Mouse (Mus musculus) kidney, postnatal 0 days (tissue): ENCODE data around the gene 6330409D20Rik. TPM values are rescaled to one million over a fixed set of nuclear protein-coding genes. Genes with fewer than 3 reads are reported as not detected.

ENCODE experiments used
- ATAC-seq: fragments of 200-750 bp; cut with Nextera tagmentation; replicated peaks from 2 replicates; pipeline ENCODE4 v1.8.0; 2017; ENCODE audit warnings: low read depth, moderate number of reproducible peaks, moderate TSS enrichment, moderate library complexity; ENCODE audit not compliant: low FRiP score
- DNase-seq: peaks from one replicate; pipeline ENCODE4 v3.0.0-alpha.2; 2016; ENCODE audit warnings: low spot score
- H3K27ac ChIP-seq: fragments of 300-500 bp; sonication (generic); 2 replicates; pipeline ENCODE4 v1.5.1; 2014; ENCODE audit warnings: mild to moderate bottlenecking
- H3K27me3 ChIP-seq: fragments of 300-500 bp; sonication (generic); 2 replicates; pipeline ENCODE4 v1.6.1; 2014; ENCODE audit warnings: low read length, mixed read lengths; ENCODE audit not compliant: insufficient read depth
- H3K36me3 ChIP-seq: fragments of 300-500 bp; sonication (generic); 2 replicates; pipeline ENCODE4 v1.6.1; 2014; ENCODE audit warnings: low read length, mixed read lengths; ENCODE audit not compliant: insufficient read depth
- H3K4me1 ChIP-seq: fragments of 300-500 bp; sonication (generic); replicated peaks from 2 replicates; pipeline ENCODE4 v1.6.1; 2014; ENCODE audit warnings: antibody characterized with exemption, low read length, mixed read lengths; ENCODE audit not compliant: insufficient read depth
- H3K4me2 ChIP-seq: fragments of 300-500 bp; sonication (generic); 2 replicates; pipeline ENCODE4 v1.6.1; 2014; ENCODE audit warnings: mild to moderate bottlenecking, low read length, moderate library complexity, mixed read lengths
- H3K4me3 ChIP-seq: fragments of 300-500 bp; sonication (generic); replicated peaks from 2 replicates; pipeline ENCODE4 v1.5.1; 2014; ENCODE audit warnings: low read depth, low read length
- H3K9ac ChIP-seq: fragments of 300-500 bp; sonication (generic); 2 replicates; pipeline ENCODE4 v1.6.1; 2014; ENCODE audit warnings: low read depth, low read length
- H3K9me3 ChIP-seq: fragments of 300-500 bp; sonication (generic); replicated peaks from 2 replicates; pipeline ENCODE4 v1.6.1; 2016; ENCODE audit warnings: low read length, inconsistent platforms, mixed read lengths
- CTCF ChIP-seq: IDR thresholded peaks from 2 replicates; pipeline ENCODE4 v1.5.1; 2016; ENCODE audit warnings: antibody characterized with exemption, low read depth, mild to moderate bottlenecking, moderate library complexity
- WGBS: fragments of 180-500 bp; shearing (Covaris S2); extraction: QIAGEN DNeasy Blood & Tissue Kit; methylation state at CpG from one replicate; pipeline ENCODE4 v1.1.7; 2014; 5-methylcytosine and 5-hydroxymethylcytosine counted together
- microRNA counts: library from miRNA; unstranded; fragments of <30 nt; microRNA quantifications from one replicate; lab custom pipeline; 2015
- microRNA-seq: library from miRNA; unstranded; fragments of <30 nt; microRNA quantifications from one replicate; pipeline ENCODE4, GENCODE M21; 2016
- polyA plus RNA-seq: library from polyadenylated mRNA; unstranded; fragments of >200 nt; fragmentation: Nextera tagmentation; extraction: Ambion mirVana; gene quantifications from 2 replicates; pipeline ENCODE4 v1.2.1, GENCODE M21; 2015

Gene 6330409D20Rik
- polyA plus RNA-seq, 1 experiment from 2014 or later = not detected

- Histone ChIP-seq H3K9ac (no peak overlapping the region), H3K4me2 (no peak overlapping the region), H3K4me3 (no peak overlapping the region), H3K27me3 (no peaks in the 10 kb centered on the region), H3K4me1 (no peaks in the 10 kb centered on the region), H3K36me3 (peaks cover 58% of the 10 kb centered on the region), H3K9me3 (no peaks in the 10 kb centered on the region), H3K27ac (no peak overlapping the region)
- ATAC-seq (no peak), DNase-seq (no peak)
- WGBS = 86% methylated on average over 15 of the region's 15 CpGs
- TF ChIP-seq CTCF = no peak
These were observed 56.0 kb downstream of the 6330409D20Rik start for GRCm38 (mm10) chr2:32684681-32685428.

GRCm38 (mm10) chr2:32683701-32684100 lies 57.1 kb downstream of the 6330409D20Rik start:
- H3K36me3 ChIP-seq = peaks cover 58% of the 10 kb centered on the region
- no peaks in the 10 kb centered on the region for H3K9me3 ChIP-seq
- H3K4me2 ChIP-seq = no peak overlapping the region
- H3K27ac ChIP-seq = no peak overlapping the region
- no peaks in the 10 kb centered on the region for H3K4me1 ChIP-seq
- ATAC-seq (no peak), DNase-seq (no peak)
- 84% methylated on average over 10 of the region's 10 CpGs for WGBS
- H3K9ac ChIP-seq = no peak overlapping the region
- no peaks in the 10 kb centered on the region for H3K27me3 ChIP-seq
- no peak overlapping the region for H3K4me3 ChIP-seq
- no peak for TF ChIP-seq CTCF

- no peaks in the 10 kb centered on the region for H3K9me3 ChIP-seq
- no peak overlapping the region for H3K4me3 ChIP-seq
- H3K4me2 ChIP-seq = no peak overlapping the region
- peaks cover 60% of the 10 kb centered on the region for H3K36me3 ChIP-seq
- ATAC-seq = no peak
- H3K9ac ChIP-seq = no peak overlapping the region
- H3K4me1 ChIP-seq = no peaks in the 10 kb centered on the region
- TF ChIP-seq CTCF = no peak
- H3K27me3 ChIP-seq = no peaks in the 10 kb centered on the region
- WGBS = 76% methylated on average over 14 of the region's 14 CpGs
- DNase-seq = no peak
- H3K27ac ChIP-seq = no peak overlapping the region
These were observed 57.9 kb downstream of the 6330409D20Rik start for GRCm38 (mm10) chr2:32682721-32683417.

MicroRNAs within 50 kb of the gene (microRNA counts, 519-probe panel; counts per million panel counts)
- 330 counts per million, percentile 68 among the panel's probes with 10 or more counts for microRNA mmu-miR-2861 (lab: Ali Mortazavi, UCI)

Small RNA genes lying within 50 kb of the gene (microRNA-seq; reads per million reads assigned to microRNA genes)
- gene Mir2861 (not detected), gene Mir3960 (not detected), gene Mir8093 (not detected)

Other genes with a start within 250 kb of the 6330409D20Rik start
- gene Fam102a, start 205.7 kb downstream of the 6330409D20Rik start, polyA plus RNA-seq = 13.9 and 16.9 TPM in 2 replicates
- gene Dpm2, start 170.2 kb downstream of the 6330409D20Rik start, polyA plus RNA-seq = 105 and 110 TPM in 2 replicates
- 0.42 and 0.61 TPM in 2 replicates for gene Pip5kl1, start 166.2 kb downstream of the 6330409D20Rik start, polyA plus RNA-seq
- gene 9430097D07Rik, start 165.3 kb downstream of the 6330409D20Rik start, polyA plus RNA-seq = 0.08 TPM in 1 of 2 replicates, not detected in the other
- gene St6galnac4, start 153.9 kb downstream of the 6330409D20Rik start, polyA plus RNA-seq = 15.8 and 18.1 TPM in 2 replicates
- 13.7 and 15.3 TPM in 2 replicates for gene St6galnac6, start 141.3 kb downstream of the 6330409D20Rik start, polyA plus RNA-seq
- gene Ak1, start 119.3 kb downstream of the 6330409D20Rik start, polyA plus RNA-seq = 38.7 and 41.6 TPM in 2 replicates
- gene Eng, start 94.4 kb downstream of the 6330409D20Rik start, polyA plus RNA-seq = 71.6 and 76.3 TPM in 2 replicates
- 36.1 and 36.2 TPM in 2 replicates for gene Fpgs, start 36.9 kb downstream of the 6330409D20Rik start, polyA plus RNA-seq
- 87.4 and 90.6 TPM in 2 replicates for gene Cdk9, start 27.9 kb downstream of the 6330409D20Rik start, polyA plus RNA-seq
- gene Sh2d3c, start 20.0 kb downstream of the 6330409D20Rik start, polyA plus RNA-seq = 31.1 and 31.3 TPM in 2 replicates
- 74.9 and 79.4 TPM in 2 replicates for gene Tor2a, start 16.2 kb upstream of the 6330409D20Rik start, polyA plus RNA-seq
- 0.13 and 0.18 TPM in 2 replicates for gene Ttc16, start 34.6 kb upstream of the 6330409D20Rik start, polyA plus RNA-seq
- 7.0 and 7.8 TPM in 2 replicates for gene Ptrh1, start 34.8 kb upstream of the 6330409D20Rik start, polyA plus RNA-seq
- 0.45 and 0.48 TPM in 2 replicates for gene Cfap157, start 43.4 kb upstream of the 6330409D20Rik start, polyA plus RNA-seq
- gene Stxbp1, start 106.2 kb upstream of the 6330409D20Rik start, polyA plus RNA-seq = 14.3 and 14.6 TPM in 2 replicates
- 41.1 and 42.2 TPM in 2 replicates for gene Fam129b, start 135.1 kb upstream of the 6330409D20Rik start, polyA plus RNA-seq
- gene Rpl12, start 220.5 kb upstream of the 6330409D20Rik start, polyA plus RNA-seq = 173 and 195 TPM in 2 replicates
- gene Lrsam1, start 220.6 kb upstream of the 6330409D20Rik start, polyA plus RNA-seq = 8.6 and 9.0 TPM in 2 replicates
- gene Slc2a8, start 241.1 kb upstream of the 6330409D20Rik start, polyA plus RNA-seq = 36.8 and 37.1 TPM in 2 replicates